Mouse (Mus musculus): ENCODE measurements around the gene Six4.

GRCm38 (mm10) chr12:73107821-73108220 is 5.4 kb downstream of the Six4 start:
- TF ChIP-seq POLR2A (IDR thresholded peaks at IDR 0.05; ENCODE audit: control insufficient read depth, extremely low read depth, insufficient read depth, low read length, poor library complexity) (no peak), CTCF (IDR thresholded peaks at IDR 0.05; ENCODE audit: borderline replicate concordance, control insufficient read depth, extremely low read depth, insufficient read depth, low read length, poor library complexity) (no peak)
